Mouse (Mus musculus) thymus, postnatal 0 days (tissue): Measurements from ENCODE around the gene Kcnj10. TPM values are rescaled to one million over a fixed set of nuclear protein-coding genes. Genes with fewer than 3 reads are reported as not detected.

Experiments used
- DNase-seq: peaks from one replicate; pipeline ENCODE4 v3.0.0-alpha.2; 2015; ENCODE audit warnings: low spot score
- polyA plus RNA-seq: library from polyadenylated mRNA; unstranded; fragments of >200 nt; fragmentation: Nextera tagmentation; extraction: Ambion mirVana; gene quantifications from 2 replicates; pipeline ENCODE4 v1.2.1, GENCODE M21; 2015

Kcnj10 gene
- polyA plus RNA-seq, 1 experiment from 2014 or later: 0.17 TPM

GRCm38 (mm10) chr1:172311921-172312767, 28.9 kb upstream of the Kcnj10 start:
- peak; percentile 82 for DNase-seq

GRCm38 (mm10) chr1:172312768-172313561, 28.0 kb upstream of the Kcnj10 start:
- peak; percentile 4 for DNase-seq

DNA sequence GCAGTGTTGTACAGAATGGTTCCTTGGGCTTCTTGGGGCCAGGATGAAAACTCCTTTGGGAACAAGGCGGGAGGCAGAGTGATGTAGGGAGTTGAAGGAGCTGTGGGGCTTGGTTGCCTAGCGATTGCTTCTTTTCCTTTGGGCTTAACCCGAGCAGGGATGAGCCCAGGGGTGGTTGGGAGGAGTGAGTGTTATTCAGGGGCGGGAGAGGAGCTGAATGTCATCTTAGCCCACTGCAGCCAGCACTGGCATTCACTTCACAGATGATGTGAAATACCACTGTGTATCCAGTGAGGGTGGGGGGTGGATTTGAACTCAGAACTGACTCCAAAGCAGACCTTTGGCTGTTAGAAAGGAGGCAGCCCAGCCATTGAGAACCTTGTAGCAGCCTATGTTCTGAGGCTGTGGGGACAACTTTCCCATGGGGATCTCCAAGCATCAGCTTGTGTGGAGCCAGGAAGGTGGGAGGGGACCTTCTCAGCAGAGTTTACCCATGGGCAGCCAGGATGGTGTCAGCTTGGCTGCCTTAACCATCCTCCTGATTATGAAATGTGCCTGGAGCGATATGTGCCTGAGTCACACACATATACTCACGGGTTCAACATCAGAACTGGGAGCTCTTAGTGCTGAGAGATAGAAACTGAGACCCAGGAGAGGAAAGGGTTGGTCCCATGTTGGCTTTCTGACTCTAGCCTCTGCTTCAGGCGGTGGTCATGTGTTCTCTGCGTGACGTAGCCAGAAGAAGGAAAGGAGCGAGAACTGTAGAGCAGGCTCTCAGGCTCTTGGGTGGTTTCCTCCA, 27.2 kb upstream of the Kcnj10 start:
- DNase-seq: no peak

GRCm38 (mm10) chr1:172314911-172315310, 26.1 kb upstream of the Kcnj10 start:
- DNase-seq: no peak

DNA sequence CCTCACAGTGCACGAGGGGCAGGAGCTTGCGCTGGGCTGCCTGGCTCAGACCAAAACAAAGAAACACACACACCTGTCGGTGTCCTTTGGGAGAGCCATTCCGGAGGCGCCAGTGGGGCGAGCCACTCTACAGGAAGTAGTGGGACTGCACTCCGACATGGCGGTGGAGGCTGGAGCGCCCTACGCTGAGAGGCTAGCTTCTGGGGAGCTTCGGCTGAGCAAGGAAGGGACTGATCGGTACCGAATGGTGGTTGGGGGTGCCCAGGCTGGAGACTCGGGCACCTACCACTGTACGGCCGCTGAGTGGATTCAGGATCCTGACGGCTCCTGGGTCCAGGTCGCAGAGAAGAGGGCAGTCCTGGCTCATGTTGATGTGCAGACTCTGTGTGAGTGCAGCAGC, 23.6 kb upstream of the Kcnj10 start:
- no peak for DNase-seq

- no peak for DNase-seq
Measured at GRCm38 (mm10) chr1:172317946-172318345, 23.1 kb upstream of the Kcnj10 start.

DNA sequence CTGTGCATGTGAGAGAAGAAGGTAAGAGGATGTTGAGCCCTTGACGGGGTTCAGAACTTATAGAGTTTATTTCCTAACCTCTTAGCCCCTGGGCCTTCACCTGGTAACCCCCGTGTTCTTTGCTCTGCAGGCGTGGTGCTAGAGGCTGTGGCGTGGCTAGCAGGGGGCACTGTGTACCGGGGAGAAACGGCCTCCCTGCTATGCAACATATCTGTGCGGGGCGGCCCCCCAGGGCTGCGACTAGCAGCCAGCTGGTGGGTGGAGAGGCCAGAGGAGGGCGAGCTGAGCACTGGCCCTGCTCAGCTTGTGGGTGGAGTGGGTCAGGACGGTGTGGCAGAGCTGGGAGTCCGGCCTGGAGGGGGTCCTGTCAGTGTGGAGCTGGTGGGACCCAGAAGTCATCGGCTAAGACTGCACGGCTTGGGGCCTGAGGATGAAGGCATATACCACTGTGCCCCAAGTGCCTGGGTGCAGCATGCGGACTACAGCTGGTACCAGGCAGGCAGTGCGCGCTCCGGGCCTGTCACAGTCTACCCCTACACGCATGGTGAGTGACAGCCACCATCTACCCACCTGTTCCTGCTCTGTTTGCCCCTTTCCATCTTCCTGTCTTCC, 22.5 kb upstream of the Kcnj10 start:
- DNase-seq: no peak

GRCm38 (mm10) chr1:172319346-172319745, 21.7 kb upstream of the Kcnj10 start:
- DNase-seq: no peak

- DNase-seq: no peak
Measured at GRCm38 (mm10) chr1:172319921-172320411, 21.0 kb upstream of the Kcnj10 start.

DNA sequence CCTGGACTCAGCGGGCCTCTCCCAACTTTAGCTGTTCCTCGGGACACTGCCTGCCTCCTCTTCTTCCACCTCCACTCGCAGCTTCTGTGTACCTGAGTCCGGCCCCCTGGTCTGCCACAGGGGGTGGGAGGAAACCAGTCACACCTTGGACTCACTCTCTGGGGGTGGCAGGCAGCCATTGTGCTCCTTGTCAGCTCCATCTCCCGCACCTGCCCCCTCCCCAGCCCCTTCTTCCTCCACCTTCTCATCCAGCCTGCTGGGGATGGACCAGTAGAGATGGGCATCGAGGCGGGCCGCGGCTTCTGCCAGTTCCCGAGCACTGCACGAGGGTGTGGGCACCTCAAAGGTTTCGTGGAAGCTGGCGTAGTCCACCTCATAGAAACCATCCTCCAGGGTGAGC, 18.3 kb upstream of the Kcnj10 start:
- DNase-seq: no peak

GRCm38 (mm10) chr1:172323298-172323697, 17.7 kb upstream of the Kcnj10 start:
- no peak for DNase-seq

- no peak for DNase-seq
Measured at GRCm38 (mm10) chr1:172323801-172324359, 17.1 kb upstream of the Kcnj10 start.

DNA sequence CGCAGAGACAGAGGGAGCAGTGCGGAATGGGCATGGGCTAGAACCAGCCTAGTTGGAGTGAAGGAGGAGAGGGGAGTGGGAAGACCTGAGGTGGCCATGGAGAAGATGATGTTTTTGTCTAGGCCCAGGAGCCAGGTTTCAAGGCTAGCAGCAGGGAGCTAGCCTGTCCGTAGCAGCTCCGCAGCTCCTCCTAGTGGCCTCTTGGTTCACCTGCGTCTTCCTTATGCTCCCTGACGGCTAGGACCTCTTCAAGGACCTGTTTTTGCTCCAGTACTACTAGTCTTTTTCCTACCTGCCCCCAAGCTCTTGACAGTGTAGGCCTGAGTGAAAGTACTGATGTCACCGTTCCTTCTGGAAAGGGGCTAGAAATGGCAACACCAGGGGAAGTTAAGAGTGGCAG, 16.3 kb upstream of the Kcnj10 start:
- peak; percentile 69 for DNase-seq

DNA sequence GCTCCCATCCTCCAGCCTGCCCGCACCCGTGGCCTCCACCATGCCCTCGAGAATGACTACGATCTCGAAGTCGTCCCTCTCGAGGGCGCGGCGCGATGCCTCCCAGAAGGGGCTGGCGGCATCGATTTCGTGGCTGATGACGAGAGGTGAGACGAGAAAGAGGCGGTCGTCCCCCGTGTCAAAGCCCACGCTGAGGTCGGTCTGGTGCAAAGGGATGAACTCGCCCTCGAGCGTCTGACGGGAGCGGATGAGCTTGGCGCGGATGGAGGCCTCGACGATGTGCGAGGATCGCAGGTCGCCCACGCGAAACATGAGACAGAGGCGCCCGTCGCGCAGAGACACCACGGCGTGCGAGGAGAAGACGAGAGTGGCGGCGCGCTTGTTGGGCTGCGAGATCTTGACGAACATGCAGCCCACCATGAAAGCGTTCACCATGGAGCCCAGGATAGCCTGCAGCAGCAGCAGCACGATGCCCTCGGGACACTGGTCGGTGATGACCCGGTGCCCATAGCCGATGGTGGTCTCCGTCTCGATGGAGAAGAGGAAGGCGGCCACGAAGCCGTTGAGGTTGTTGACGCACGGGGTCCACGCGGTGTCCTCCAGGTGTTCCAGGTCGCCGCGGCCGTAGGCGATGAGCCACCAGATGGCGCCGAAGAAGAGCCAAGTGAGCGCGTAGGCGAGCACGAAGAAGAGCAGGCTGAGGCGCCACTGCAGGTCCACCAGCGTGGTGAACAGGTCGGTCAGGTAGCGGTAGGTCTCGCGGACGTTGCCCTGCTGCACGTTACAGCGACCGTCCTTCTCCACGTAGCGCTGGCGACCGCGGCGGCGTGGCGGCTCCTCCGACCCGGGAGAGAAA, 15.1 kb upstream of the Kcnj10 start:
- peak; percentile 72 for DNase-seq

GRCm38 (mm10) chr1:172326684-172327083, 14.3 kb upstream of the Kcnj10 start:
- DNase-seq: no peak

DNA sequence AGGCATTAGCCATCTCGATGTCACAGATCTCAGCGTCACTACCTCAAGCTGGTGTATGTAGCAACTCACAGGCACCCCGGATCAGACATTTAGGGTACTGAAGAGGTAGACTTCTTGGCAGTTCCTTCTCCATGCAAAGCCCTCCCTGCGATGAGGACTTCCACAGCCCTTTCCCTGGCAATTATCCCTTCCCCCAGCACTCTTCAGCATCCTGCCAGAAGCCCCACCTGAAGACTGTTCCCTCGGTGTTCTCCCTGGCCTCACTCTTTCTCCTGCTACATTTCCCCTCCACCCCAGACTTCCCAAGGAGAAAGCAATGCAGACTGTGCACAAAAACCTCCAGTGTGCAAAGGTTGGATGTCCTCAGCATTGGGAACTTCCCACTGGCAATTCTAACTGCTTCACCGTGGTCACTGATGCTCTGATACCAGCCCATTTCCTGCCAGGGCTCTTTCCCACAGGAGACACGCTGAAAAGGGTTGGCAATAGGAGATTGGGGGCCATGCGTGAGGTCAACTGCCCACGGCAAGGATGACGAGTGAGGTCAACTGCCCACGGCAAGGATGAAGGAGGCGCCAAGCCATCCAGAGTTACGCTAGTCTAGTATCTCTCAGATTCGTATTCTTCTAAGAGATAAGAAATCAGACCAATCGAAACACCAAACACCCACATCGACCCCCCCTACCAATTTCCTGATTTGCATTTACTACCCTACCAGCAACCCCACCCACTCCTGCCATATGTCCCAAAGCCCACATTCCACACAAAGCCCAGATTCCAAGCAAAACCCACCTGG, 13.6 kb upstream of the Kcnj10 start:
- DNase-seq: no peak

- no peak for DNase-seq
Measured at GRCm38 (mm10) chr1:172328041-172328440, 13.0 kb upstream of the Kcnj10 start.

DNA sequence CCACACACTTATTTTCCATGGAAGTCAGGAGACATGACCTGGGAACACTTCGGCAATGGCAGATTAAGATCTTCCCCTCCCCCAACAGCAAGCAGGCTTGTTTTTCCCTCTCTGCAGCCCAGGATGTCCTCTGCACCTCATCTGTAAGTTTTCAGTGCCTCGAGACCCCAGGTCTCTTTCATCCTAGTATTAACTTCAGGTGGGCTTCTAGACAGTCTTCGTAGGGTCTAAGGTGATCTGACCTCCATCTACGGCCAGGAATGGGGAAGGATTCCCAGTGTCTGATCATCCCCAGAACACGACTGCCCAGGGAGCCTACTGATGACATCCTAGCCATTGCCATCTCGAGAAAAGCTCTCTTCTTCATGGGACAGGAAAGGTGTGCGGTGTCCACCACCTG, 12.5 kb upstream of the Kcnj10 start:
- DNase-seq: no peak

DNA sequence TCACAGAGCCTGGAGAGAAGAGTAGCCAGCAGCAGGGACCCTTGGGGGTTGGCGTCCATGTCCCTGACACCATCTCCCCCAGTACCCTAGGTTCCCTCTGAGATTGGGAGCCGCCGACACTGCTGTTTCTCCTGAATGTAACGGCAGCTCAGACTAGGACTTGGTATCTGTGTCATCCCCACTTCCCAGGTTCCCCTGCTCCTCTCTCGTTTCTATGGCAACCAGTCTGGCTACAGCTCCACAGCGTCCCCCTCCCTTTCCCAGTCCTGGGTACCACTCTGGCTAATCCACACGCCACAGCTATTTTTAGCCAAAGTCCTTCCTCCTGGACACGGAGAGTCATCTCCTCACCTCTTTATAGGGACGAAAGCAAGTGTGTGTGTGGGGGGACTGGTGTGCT, 11.9 kb upstream of the Kcnj10 start, which contains the start of gene Kcnj9:
Kcnj9 (minus strand) TSS at position 188 of the 400 bp plus-strand sequence.
- no peak for DNase-seq
